Mouse (Mus musculus) heart, postnatal 25 days (tissue): ENCODE measurements at regions not wholly inside any gene's neighbourhood (a gene's known extent, or its start where the extent isn't known, plus 50 kb on each side); places are given as distances from the start of the nearest gene placed in this dataset.

ENCODE experiments used
- DNase-seq: peaks from one replicate; pipeline ENCODE4 v3.0.0; 2022; ENCODE audit warnings: low spot score
- intact Hi-C: fragments of 180-260 bp; cut with DNase I; formaldehyde crosslinking; loops from one replicate; pipeline ENCODE4 v1.15.1; 2025

DNA sequence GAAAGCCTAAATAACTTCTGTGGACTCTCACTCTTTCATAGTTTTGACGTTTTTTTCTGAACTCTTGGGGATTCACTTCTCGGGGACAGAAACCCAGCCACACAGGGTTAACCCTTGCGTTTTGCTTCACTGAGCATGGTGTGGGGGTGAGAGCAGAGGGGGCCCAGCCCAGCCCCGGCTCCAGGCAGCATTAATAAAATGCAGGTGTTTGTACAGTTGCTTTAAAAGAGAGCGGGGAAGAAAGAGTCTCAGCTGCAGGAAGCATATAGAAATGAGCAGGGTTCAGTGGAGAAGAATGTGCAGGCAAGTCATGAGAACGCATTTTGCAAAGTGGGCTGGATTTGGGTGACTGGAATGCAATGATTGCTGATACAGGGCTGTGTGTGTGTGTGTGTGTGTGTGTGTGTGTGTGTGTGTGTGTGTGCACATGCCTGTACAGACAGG, 91.8 kb downstream of the Zfp36l1 start:
- intact Hi-C loops, result no loop called here
- no peak for DNase-seq

DNA sequence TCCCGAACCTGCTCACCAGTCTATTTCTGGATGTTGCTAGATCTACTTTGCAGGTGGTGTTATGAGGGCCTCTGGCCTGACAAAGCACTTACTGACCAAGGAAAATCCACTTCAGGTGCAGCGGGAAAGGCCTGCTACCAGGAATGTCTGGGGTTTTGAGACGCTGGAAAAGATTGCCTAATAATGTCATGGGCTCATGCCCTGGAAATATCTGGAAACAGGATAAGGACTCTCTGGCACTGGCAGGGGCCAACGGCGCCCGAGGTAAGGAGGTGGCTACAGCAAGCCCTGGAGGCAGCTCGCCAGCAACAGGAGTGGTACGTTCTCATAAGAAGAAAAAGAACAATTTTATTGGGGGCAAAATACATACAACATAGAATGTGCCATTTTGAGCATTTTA, 94.7 kb downstream of the Zfp36l1 start:
- no peak for DNase-seq
- intact Hi-C loops, result loop anchor here (2.0 kb wide), 1 partner anchor 17 kb away; no protein-coding TSS in a partner anchor

DNA sequence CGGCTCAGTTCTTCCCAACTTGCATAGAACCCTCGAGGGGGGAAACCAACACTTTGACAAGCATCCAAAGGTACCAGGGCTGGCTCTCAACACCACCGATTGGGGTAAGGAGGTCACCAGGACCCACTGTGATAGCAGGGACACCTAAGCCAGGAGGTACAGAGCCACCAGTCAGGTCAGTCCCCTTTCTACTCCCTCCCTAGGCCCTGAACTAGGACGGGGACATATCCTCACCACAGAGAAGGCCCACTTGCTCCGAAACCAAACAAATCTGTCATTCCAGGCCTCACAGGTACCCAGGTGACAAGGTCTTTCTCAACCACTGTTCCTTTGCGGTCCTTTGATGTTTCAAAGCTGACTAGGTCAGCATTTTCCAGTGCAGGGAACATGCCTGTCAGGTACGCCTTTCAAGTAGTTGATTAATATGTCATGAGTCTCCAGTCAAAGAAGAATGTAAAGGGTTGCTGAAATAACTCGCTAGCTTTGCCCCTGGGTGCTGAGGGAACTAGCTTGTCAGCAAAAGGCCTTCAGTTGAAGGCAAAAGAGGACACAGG, 95.4 kb downstream of the Zfp36l1 start:
- no peak for DNase-seq
- intact Hi-C loops, result no loop called here

GRCm38 (mm10) chr12:80015938-80016337, 96.9 kb downstream of the Zfp36l1 start:
- no peak for DNase-seq
- intact Hi-C loops, result no loop called here

GRCm38 (mm10) chr12:80014598-80014983, 98.2 kb downstream of the Zfp36l1 start:
- intact Hi-C loops, result no loop called here

GRCm38 (mm10) chr12:80013904-80014597, 98.8 kb downstream of the Zfp36l1 start:
- DNase-seq, result no peak
- intact Hi-C loops, result no loop called here

More at GRCm38 (mm10) chr12:80014598-80014983, 98.2 kb downstream of the Zfp36l1 start:
- DNase-seq, result no peak

DNA sequence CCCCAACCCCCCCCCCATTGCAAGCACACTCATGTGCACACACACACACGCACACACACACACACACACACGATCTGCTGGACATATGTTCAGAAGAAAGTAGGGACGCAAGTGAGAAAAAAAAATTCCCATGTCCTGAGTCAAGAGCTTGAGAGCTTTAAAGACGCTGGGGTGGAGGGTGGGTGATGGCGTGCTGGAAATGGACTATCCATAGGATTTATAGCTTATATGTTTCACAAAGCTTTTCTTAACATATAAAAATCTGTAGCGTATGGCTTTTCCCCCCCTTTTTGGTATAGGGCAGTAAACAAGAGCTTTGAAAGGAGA, 99.3 kb downstream of the Zfp36l1 start:
- DNase-seq, result no peak
- intact Hi-C loops, result no loop called here

DNA sequence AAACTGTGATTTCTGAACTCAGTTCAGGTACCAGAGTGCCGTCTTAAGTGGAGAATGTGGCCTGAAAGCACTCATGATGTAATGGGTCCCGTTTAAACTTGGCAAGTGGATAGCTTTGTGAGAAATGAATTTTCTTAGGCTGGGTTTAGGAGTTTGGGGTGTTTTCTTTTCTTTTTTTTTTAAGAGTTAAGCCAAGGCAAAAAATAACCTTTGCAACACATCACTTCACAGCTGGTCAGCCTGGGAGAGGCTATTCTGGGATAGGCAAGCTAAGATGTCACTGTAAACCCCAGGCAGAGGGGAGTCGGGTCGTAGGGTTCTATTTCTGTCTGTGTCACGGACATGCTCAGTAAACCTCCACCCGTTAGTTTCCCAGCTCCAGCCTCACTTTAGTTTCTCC, 100.9 kb downstream of the Zfp36l1 start:
- no peak for DNase-seq

GRCm38 (mm10) chr12:80010947-80011346, 101.9 kb downstream of the Zfp36l1 start:
- intact Hi-C loops, result no loop called here
- DNase-seq, result no peak

More for the DNA sequence above, 100.9 kb downstream of the Zfp36l1 start:
- intact Hi-C loops, result no loop called here

DNA sequence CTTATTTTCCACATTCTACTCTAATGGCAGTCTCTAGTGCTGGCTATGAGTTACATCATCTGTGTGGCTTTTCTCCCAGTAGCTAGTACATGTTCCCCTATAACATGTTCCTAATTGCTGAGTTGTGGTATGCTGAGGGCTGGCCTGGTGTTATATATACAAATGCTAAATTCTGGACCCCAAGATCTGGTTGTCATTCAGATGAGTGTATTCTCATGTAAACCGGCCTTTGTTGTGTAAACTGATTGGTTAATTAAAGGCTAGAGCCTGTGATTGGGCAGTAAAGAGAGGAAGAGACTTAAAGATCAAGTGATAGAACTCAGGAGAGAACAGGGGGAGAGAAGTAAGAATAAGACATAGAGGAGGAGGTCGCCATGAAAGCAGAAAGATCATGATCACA, 102.6 kb downstream of the Zfp36l1 start:
- intact Hi-C loops, result no loop called here
- DNase-seq, result no peak

DNA sequence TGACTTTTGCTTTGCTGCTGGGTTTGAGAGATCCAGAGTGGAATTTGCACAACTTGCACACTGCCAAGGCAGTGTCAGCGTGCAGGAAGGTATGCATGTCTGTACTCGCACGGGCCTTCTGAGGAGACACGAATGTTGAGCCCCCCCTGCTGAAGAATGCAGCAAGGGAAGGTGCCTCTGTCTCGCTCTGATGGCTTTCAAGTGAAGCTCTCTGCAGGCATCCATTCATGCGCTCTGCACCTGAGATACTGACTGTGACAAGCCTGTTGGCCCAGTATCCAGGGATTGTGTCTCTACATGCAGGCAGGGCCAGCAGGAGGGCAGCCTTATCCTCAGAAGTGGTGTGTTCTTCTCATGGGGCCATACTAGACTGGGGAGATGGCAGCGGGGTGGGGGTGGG, 105.0 kb downstream of the Zfp36l1 start:
- intact Hi-C loops, result no loop called here

GRCm38 (mm10) chr12:80005227-80005919, 107.4 kb downstream of the Zfp36l1 start:
- intact Hi-C loops, result no loop called here
- DNase-seq, result no peak

More for the DNA sequence above, 105.0 kb downstream of the Zfp36l1 start:
- DNase-seq, result no peak

DNA sequence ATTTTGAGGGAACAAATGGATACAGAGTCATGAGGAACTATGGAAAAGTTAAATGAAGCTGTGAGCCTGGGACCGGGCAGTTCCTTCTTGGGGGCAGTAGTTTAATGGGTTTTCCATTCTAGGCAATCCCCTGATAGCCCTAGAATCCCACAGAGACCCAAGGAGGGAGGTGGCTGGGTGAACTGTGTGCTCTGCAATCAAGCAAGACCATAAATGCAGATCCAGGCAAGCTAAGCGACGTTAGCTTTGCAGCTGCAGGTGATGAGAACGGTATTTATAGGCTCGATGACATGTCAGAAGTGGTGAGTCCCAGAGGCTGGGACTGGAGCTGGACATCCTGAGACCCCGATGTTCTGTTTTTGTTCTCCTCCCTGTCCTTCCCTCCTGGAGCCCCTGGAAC, 108.2 kb downstream of the Zfp36l1 start:
- DNase-seq, result no peak
- intact Hi-C loops, result no loop called here

GRCm38 (mm10) chr12:80003486-80003885, 109.3 kb downstream of the Zfp36l1 start:
- no peak for DNase-seq
- intact Hi-C loops, result no loop called here

DNA sequence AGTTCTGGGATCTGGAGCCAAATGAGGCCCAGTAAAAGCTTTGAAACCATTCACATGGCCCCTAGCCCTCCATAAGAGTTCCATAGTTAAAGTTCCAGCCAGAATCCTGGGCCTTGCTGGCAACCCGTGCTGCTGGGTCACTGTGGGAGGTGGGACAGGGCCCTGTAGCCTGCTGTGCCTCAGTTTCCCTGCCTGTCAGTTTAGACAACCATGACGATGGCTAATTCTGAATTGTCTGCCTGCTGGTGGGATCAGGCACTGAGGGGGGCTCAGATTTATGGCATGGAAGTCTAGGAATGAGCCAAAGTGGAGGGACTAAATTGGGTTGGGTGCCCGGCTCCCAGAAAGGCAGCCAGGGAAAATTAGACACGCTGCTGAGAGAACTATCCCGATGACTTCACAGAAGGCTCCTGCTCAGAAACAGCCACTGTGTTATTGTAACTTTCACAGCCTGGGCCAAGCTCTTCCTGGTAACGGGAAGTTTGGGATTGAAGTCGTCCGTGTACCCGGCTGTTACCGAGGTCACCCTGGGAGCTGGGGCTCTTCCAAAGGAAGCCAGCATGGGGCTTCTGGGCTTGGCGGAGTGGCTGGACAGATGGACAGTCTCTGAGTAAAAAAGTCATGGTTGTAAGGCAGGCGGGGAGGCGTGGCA, 110.2 kb downstream of the Zfp36l1 start:
- intact Hi-C loops, result no loop called here
- DNase-seq, result no peak

GRCm38 (mm10) chr12:80001794-80002193, 111.0 kb downstream of the Zfp36l1 start:
- DNase-seq, result no peak
- intact Hi-C loops, result no loop called here

DNA sequence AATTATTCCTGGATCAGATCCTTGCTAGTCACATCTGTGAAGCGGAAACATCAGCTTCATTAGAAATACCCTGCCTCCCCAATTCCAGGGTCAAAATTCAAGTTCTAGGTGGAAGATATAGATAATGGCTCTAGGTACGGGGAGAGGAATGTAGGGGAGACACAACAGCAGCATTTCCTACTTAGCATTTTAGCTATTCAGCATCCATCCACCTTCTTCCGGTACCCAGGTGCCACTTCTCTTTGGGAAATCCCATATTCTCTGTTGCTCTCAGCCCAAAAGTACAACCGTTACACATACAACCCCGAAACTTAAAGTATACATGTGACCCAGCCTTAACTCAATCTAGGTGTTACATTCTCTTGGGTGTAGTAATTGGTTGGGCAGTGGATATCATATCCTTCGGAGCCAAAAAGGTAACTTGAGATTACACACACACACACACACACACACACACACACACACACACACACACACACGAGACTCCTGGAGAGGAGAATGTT, 112.9 kb downstream of the Zfp36l1 start:
- intact Hi-C loops, result no loop called here

DNA sequence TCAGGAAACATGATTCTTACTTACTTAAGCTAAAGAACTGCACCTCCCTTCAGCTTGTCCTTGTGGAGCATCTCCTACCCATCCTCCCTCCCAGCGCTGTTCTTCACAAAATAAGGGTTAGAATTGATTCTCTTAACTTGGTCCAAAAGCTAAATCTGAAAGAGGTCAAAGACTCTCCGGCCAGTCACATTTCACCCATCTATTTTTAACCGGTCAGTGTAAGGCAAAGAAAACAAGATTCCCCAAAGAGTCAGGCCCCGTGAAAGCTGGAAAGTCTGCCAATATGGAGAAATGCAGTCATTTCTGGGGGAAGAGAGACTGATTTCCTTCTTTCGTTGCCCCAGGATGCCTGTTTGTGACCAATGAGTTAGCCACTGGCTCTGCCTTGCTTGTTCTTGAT, 114.0 kb downstream of the Zfp36l1 start:
- intact Hi-C loops, result no loop called here
- no peak for DNase-seq

More for the DNA sequence above, 112.9 kb downstream of the Zfp36l1 start:
- DNase-seq, result no peak

DNA sequence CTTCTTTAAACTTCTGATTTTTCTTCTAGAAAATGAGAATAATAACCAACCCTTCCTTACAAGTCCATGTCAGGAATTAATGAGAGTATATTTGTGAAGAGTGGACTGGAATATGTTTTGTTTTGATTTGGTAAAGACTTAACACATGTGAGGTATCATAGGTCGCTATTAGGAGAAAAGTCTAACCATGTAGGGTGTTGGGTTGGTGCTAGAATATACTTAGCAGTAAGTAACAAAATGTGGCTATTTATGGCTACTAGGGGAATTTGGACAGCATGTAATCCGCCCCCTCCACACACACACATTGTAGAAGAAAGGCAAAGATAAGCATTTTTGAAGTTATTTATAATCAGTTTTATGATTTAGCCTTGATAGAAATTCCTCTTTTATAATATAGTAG, 114.5 kb downstream of the Zfp36l1 start:
- DNase-seq, result no peak
- intact Hi-C loops, result no loop called here

GRCm38 (mm10) chr12:79997201-79997600, 115.6 kb downstream of the Zfp36l1 start:
- no peak for DNase-seq
- intact Hi-C loops, result no loop called here
